Mouse (Mus musculus) hindbrain, embryonic 11.5 days (tissue): Measurements from ENCODE around the gene Pappa. TPM values are rescaled to one million over a fixed set of nuclear protein-coding genes. Genes with fewer than 3 reads are reported as not detected.

Experiments
- ATAC-seq: fragments of 200-750 bp; cut with Nextera tagmentation; 2 replicates; pipeline ENCODE4 v1.8.0; 2017; ENCODE audit warnings: mild to moderate bottlenecking, moderate TSS enrichment, moderate library complexity; ENCODE audit not compliant: low FRiP score
- DNase-seq: peaks from one replicate; pipeline ENCODE4 v3.0.0-alpha.2; 2015; ENCODE audit warnings: low spot score
- H3K27ac ChIP-seq: fragments of 300-500 bp; sonication (generic); 2 replicates; pipeline ENCODE4 v1.5.1; 2014; ENCODE audit warnings: mild to moderate bottlenecking, low read depth, low read length
- H3K27me3 ChIP-seq: fragments of 300-500 bp; sonication (generic); 2 replicates; pipeline ENCODE4 v1.6.1; 2014; ENCODE audit warnings: mild to moderate bottlenecking, low read length, moderate library complexity, mixed read lengths; ENCODE audit not compliant: control insufficient read depth, insufficient read depth
- H3K36me3 ChIP-seq: fragments of 300-500 bp; sonication (generic); 2 replicates; pipeline ENCODE4 v1.6.1; 2014; ENCODE audit warnings: mild to moderate bottlenecking, low read length, moderate library complexity, mixed read lengths; ENCODE audit not compliant: control insufficient read depth, insufficient read depth
- H3K4me1 ChIP-seq: fragments of 300-500 bp; sonication (generic); replicated peaks from 2 replicates; pipeline ENCODE4 v1.6.1; 2014; ENCODE audit warnings: low read length, mixed read lengths; ENCODE audit not compliant: control insufficient read depth, insufficient read depth
- H3K4me2 ChIP-seq: fragments of 300-500 bp; sonication (generic); replicated peaks from 2 replicates; pipeline ENCODE4 v1.6.1; 2014; ENCODE audit warnings: mild to moderate bottlenecking, low read depth, low read length
- H3K4me3 ChIP-seq: fragments of 300-500 bp; sonication (generic); 2 replicates; pipeline ENCODE4 v1.5.1; 2014; ENCODE audit warnings: low read depth, low read length
- H3K9ac ChIP-seq: fragments of 300-500 bp; sonication (generic); 2 replicates; pipeline ENCODE4 v1.6.1; 2014; ENCODE audit warnings: low read depth, low read length
- H3K9me3 ChIP-seq: fragments of 300-500 bp; sonication (generic); 2 replicates; pipeline ENCODE4 v1.6.1; 2016; ENCODE audit warnings: low read length; ENCODE audit not compliant: control insufficient read depth
- WGBS: fragments of 180-500 bp; shearing (Covaris S2); extraction: QIAGEN DNeasy Blood & Tissue Kit; methylation state at CpG from one replicate; pipeline ENCODE4 v1.1.7; 2014; 5-methylcytosine and 5-hydroxymethylcytosine counted together
- polyA plus RNA-seq: library from polyadenylated mRNA; unstranded; fragments of >200 nt; fragmentation: Nextera tagmentation; extraction: Ambion mirVana; gene quantifications from 2 replicates; pipeline ENCODE4 v1.2.1, GENCODE M21; 2014

The Pappa gene
- polyA plus RNA-seq, 1 experiment from 2014 or later: 1.1 TPM

DNA sequence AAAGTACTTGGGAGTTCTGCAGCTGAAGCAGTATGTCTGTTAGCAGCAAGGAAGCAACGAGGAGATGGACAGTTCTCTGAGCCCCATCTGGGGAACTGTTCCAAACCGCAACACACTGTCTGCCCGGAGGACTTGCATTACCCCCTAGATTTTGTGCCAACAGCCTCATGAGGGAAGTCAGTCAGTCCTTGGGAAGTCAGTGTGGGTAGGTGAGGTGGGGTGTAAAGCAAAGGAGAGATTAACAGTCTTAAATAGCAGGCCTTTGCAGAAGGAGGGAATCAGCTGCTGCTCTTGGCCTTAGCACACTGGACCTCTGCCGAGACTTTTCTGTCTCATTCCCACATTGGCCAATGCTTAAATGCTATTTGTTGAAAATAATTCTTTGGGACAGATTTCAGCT lies 230.6 kb downstream of the Pappa start:
- 81% methylated on average over 4 of the region's 4 CpGs for WGBS
- no peak overlapping the region for H3K9ac ChIP-seq
- no peaks in the 10 kb centered on the region for H3K4me1 ChIP-seq
- no peak overlapping the region for H3K4me3 ChIP-seq
- no peak for DNase-seq
- H3K9me3 ChIP-seq: no peaks in the 10 kb centered on the region
- H3K36me3 ChIP-seq: no peaks in the 10 kb centered on the region
- no peaks in the 10 kb centered on the region for H3K27me3 ChIP-seq
- H3K27ac ChIP-seq: no peak overlapping the region
- ATAC-seq: no peak
- H3K4me2 ChIP-seq: no peak overlapping the region

DNA sequence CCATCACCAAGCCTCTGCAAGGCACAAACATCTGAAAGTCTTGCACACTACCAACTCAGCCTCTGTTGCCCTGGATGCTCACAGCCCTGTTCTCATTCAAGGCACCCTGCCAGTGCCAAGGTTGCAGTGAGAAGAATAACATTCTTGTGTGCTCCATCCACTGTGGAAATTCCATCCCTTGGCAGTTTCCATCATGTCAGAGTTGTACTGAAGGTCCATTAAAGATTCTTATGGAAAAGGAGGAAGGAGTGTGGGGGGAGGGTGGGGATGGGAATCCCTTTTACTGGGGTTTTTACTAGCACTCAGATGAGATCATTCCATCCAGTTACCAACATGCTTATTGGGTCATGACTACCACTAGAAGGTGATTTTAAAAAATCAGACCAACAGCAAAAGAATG lies 243.2 kb downstream of the Pappa start:
- H3K4me3 ChIP-seq: no peak overlapping the region
- no peak overlapping the region for H3K9ac ChIP-seq
- no peaks in the 10 kb centered on the region for H3K27me3 ChIP-seq
- no peak for ATAC-seq
- no peak overlapping the region for H3K27ac ChIP-seq
- H3K36me3 ChIP-seq: no peaks in the 10 kb centered on the region
- DNase-seq: peak; percentile 3
- no peaks in the 10 kb centered on the region for H3K4me1 ChIP-seq
- H3K9me3 ChIP-seq: no peaks in the 10 kb centered on the region
- H3K4me2 ChIP-seq: no peak overlapping the region

DNA sequence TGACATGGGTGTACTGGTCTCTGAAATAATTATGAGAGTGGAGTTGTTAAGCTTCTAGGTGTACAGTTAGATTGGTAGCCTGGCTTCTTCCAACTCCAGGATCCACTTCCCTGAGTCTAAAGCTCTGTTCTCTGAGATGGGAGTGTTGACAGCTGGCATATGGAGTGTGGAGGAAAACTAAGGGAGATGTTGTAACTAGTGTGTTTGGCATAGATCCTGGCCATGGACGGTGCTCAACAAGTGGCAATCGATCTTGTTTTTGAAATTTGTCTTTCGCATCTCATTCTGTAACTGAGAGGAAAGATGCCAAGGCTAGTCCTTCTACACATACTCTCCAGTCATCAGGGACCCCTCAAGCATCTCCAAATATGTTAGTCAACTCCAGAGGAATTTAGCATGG lies 248.8 kb downstream of the Pappa start:
- no peak overlapping the region for H3K4me3 ChIP-seq
- H3K9ac ChIP-seq: no peak overlapping the region
- H3K36me3 ChIP-seq: no peaks in the 10 kb centered on the region
- no peaks in the 10 kb centered on the region for H3K4me1 ChIP-seq
- DNase-seq: no peak
- no peak for ATAC-seq
- H3K4me2 ChIP-seq: no peak overlapping the region
- 89% methylated on average over 3 of the region's 3 CpGs for WGBS
- H3K27me3 ChIP-seq: no peaks in the 10 kb centered on the region
- no peaks in the 10 kb centered on the region for H3K9me3 ChIP-seq
- H3K27ac ChIP-seq: no peak overlapping the region

- Histone ChIP-seq H3K4me1 (no peaks in the 10 kb centered on the region), H3K36me3 (no peaks in the 10 kb centered on the region), H3K4me3 (no peak overlapping the region), H3K9ac (no peak overlapping the region), H3K27ac (no peak overlapping the region), H3K27me3 (no peaks in the 10 kb centered on the region), H3K9me3 (no peaks in the 10 kb centered on the region), H3K4me2 (no peak overlapping the region)
- 48% methylated on average over 1 of the region's 1 CpGs for WGBS
- DNase-seq (no peak), ATAC-seq (no peak)
These were observed 249.9 kb downstream of the Pappa start for GRCm38 (mm10) chr4:65373841-65374240.

DNA sequence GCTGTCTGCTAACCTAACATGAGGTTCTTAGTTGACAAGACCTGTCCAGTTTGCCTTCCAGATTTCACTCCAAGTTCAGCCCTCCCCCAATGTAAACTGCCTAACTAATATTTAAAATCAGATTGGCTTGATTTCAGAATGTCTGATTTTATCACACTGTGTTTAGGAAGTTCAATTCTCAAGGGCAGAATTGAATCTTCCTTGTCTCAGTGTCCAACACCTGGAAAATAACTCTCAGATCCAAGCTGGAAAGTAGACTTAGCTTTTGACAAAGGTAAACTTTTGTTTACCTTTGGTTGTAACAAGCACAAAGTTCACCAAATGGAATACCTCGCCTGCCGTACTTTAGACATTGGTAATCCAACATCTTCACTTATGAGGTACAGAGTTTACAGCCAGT lies 252.6 kb downstream of the Pappa start:
- H3K36me3 ChIP-seq: no peaks in the 10 kb centered on the region
- no peaks in the 10 kb centered on the region for H3K27me3 ChIP-seq
- DNase-seq (no peak), ATAC-seq (no peak)
- no peaks in the 10 kb centered on the region for H3K4me1 ChIP-seq
- no peak overlapping the region for H3K4me2 ChIP-seq
- H3K4me3 ChIP-seq: no peak overlapping the region
- no peaks in the 10 kb centered on the region for H3K9me3 ChIP-seq
- 93% methylated on average over 2 of the region's 2 CpGs for WGBS
- H3K9ac ChIP-seq: no peak overlapping the region
- H3K27ac ChIP-seq: no peak overlapping the region

DNA sequence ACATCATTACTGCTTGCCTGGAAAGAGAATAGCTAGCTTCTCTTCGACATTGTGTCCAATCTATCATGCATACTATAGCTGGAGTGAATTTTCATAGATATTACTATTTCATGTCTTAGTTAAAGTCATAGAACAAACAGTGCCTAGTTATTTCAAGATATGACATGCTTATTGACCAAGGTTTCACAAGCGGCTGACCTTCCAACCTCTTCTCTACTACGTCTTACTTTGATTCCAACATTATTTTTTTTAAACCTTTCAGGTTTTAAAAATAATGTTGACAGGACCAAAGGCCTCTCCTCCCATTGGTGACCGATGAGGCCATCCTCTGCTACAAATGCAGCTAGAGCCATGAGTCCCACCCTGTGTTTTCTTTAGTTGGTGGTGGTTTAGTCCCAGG lies 255.5 kb downstream of the Pappa start:
- H3K36me3 ChIP-seq: no peaks in the 10 kb centered on the region
- H3K4me1 ChIP-seq: no peaks in the 10 kb centered on the region
- ATAC-seq (no peak), DNase-seq (no peak)
- H3K9ac ChIP-seq: no peak overlapping the region
- H3K4me3 ChIP-seq: no peak overlapping the region
- H3K27me3 ChIP-seq: no peaks in the 10 kb centered on the region
- H3K9me3 ChIP-seq: no peaks in the 10 kb centered on the region
- 92% methylated on average over 4 of the region's 4 CpGs for WGBS
- H3K4me2 ChIP-seq: no peak overlapping the region
- no peak overlapping the region for H3K27ac ChIP-seq

DNA sequence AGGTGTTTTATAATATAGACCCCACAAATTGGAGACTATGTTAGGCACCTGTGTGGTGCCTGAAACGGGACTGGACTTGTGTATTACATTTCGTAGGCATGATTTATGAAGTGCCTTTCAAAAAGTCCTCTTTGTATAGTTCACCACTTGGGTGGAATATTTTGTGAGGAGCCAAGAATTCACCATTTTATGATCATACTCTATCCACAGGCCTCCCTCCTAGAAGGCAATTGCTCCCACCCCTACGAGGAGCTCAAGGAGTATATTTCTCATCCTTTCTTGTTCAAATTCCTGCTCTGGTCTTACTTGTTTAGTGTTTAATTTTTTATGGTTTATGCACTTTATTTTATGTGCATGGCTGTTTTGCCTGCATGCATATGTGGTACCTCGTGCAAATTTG lies 259.1 kb downstream of the Pappa start:
- Histone ChIP-seq H3K4me1 (no peaks in the 10 kb centered on the region), H3K9ac (no peak overlapping the region), H3K27me3 (no peaks in the 10 kb centered on the region), H3K36me3 (no peaks in the 10 kb centered on the region), H3K27ac (no peak overlapping the region), H3K9me3 (no peaks in the 10 kb centered on the region), H3K4me3 (no peak overlapping the region), H3K4me2 (no peak overlapping the region)
- 94% methylated on average over 4 of the region's 4 CpGs for WGBS
- no peak for ATAC-seq
- no peak for DNase-seq

DNA sequence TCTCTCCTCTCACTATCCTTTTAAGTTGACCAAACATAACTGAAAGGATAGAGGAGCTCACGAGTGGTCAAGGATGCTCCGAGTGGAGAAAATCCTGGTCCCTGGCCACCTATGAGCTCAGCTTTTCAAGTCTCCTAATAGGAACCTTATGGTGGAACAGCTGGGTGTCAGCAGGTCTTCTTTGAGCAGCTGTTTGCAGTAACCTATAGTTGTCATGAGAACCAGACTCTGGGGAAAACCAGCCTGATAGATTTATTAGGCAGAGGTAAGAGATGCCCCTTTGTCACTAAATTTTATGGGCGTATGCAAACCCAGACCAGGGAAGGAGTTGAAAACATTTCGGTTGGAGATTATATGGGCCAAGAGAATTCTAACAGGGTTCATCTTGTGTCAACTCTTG lies 267.0 kb downstream of the Pappa start:
- H3K4me3 ChIP-seq: no peak overlapping the region

DNA sequence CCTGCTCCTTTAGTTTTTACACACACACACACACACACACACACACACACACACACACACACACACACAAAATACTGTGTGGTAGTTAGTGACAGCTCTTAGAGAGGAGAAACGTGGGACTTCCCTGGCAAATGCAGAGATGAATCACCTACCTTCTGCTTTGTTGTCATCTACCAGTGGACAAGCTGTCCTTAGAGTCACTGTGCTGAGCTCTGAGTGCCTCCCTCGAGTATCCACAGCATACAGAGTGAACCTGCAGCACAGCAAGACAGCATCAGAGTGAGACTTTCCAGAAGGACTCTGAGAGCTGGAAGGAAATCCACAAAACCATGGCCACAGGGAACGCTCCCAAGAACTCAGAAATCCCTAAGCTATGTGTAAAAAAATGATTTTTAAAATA lies 272.8 kb downstream of the Pappa start:
- Histone ChIP-seq H3K9me3 (no peaks in the 10 kb centered on the region), H3K4me1 (no peaks in the 10 kb centered on the region), H3K4me3 (no peak overlapping the region), H3K4me2 (no peak overlapping the region), H3K9ac (no peak overlapping the region), H3K36me3 (no peaks in the 10 kb centered on the region), H3K27ac (no peak overlapping the region), H3K27me3 (no peaks in the 10 kb centered on the region)
- no peak for ATAC-seq
- no peak for DNase-seq
- WGBS: 78% methylated on average over 3 of the region's 3 CpGs

More for the DNA sequence above, 267.0 kb downstream of the Pappa start:
- no peaks in the 10 kb centered on the region for H3K27me3 ChIP-seq
- no peaks in the 10 kb centered on the region for H3K36me3 ChIP-seq
- H3K27ac ChIP-seq: no peak overlapping the region
- H3K4me1 ChIP-seq: no peaks in the 10 kb centered on the region
- WGBS: 62% methylated on average over 4 of the region's 4 CpGs
- ATAC-seq (no peak), DNase-seq (no peak)
- H3K4me2 ChIP-seq: no peak overlapping the region
- H3K9ac ChIP-seq: no peak overlapping the region
- no peaks in the 10 kb centered on the region for H3K9me3 ChIP-seq
